Mouse (Mus musculus): Measurements from ENCODE around the gene Bin2.

- no peak for TF ChIP-seq CTCF (IDR thresholded peaks at IDR 0.05; ENCODE audit: low read depth, low read length)
- TF ChIP-seq POLR2A (IDR thresholded peaks at IDR 0.05; ENCODE audit: borderline replicate concordance, low read depth, low read length): no peak
These were observed 18.1 kb upstream of the Bin2 start, which contains the start of gene Cela1 for GRCm38 (mm10) chr15:100687430-100687971.
